Mouse (Mus musculus): ENCODE results near the gene Tsx. TPM values are rescaled to one million over a fixed set of nuclear protein-coding genes. Genes with fewer than 3 reads are reported as not detected.
A peak's percentile ranks its signal among the peaks of the same experiment; 100 is the strongest.
"Not testable (repeated sequence)": the region's sequence is repeated elsewhere in the genome, so short reads cannot be mapped to it uniquely, and the experiment has no call there.

Tsx gene
- total and polyA plus RNA-seq, 2 experiments from 2014 or later, result 0.43 TPM; not detected in 1

GRCm38 (mm10) chrX:103440803-103441202 is 26.5 kb downstream of the Tsx start:
- Histone ChIP-seq H3K9me3 (ENCODE audit: low read length) (no peaks in the 10 kb centered on the region), H3K4me1 (ENCODE audit: insufficient read depth, low read length) (no peaks in the 10 kb centered on the region), H3K27ac (no peak overlapping the region), H3K4me3 (ENCODE audit: low read length) (no peak overlapping the region), H3K36me3 (ENCODE audit: insufficient read depth, low read length) (no peaks in the 10 kb centered on the region), H3K4me2 (ENCODE audit: low read depth, low read length) (no peak overlapping the region), H3K27me3 (ENCODE audit: insufficient read depth, low read length) (peaks cover 3% of the 10 kb centered on the region; the same call in 1 of the 2 replicates), H3K9ac (replicated peaks; ENCODE audit: low read length) (no peak overlapping the region)
- peak; percentile 83 for DNase-seq (ENCODE audit: low spot score)
- ATAC-seq, result no peak
- WGBS, result 8% methylated on average over 1 of the region's 1 CpGs
- TF ChIP-seq CTCF (IDR thresholded peaks at IDR 0.05; ENCODE audit: low read depth), result peak; percentile 73

- H3K4me1 ChIP-seq (ENCODE audit: insufficient read depth, low read length), result no peaks in the 10 kb centered on the region; the same call in 1 of the 2 replicates
- H3K4me3 ChIP-seq (ENCODE audit: low read length), result no peak overlapping the region
- ATAC-seq (no peak), DNase-seq (ENCODE audit: low spot score) (peak; percentile 67)
- WGBS, result 32% methylated on average over 7 of the region's 7 CpGs
- H3K4me2 ChIP-seq (ENCODE audit: low read depth, low read length), result no peak overlapping the region
- TF ChIP-seq CTCF (IDR thresholded peaks at IDR 0.05; ENCODE audit: low read depth), result peak; percentile 65
- no peak overlapping the region for H3K27ac ChIP-seq
- peaks cover 13% of the 10 kb centered on the region; the same call in 1 of the 2 replicates for H3K27me3 ChIP-seq (ENCODE audit: insufficient read depth, low read length)
- no peaks in the 10 kb centered on the region for H3K36me3 ChIP-seq (ENCODE audit: insufficient read depth, low read length)
- no peak overlapping the region for H3K9ac ChIP-seq (replicated peaks; ENCODE audit: low read length)
- no peaks in the 10 kb centered on the region for H3K9me3 ChIP-seq (ENCODE audit: low read length)
Observed at GRCm38 (mm10) chrX:103443755-103444154, 29.5 kb downstream of the Tsx start.

GRCm38 (mm10) chrX:103447539-103448169 is 33.4 kb downstream of the Tsx start:
- TF ChIP-seq CTCF (IDR thresholded peaks at IDR 0.05; ENCODE audit: low read depth), result no peak
- H3K9me3 ChIP-seq (ENCODE audit: low read length), result no peaks in the 10 kb centered on the region
- H3K27me3 ChIP-seq (ENCODE audit: insufficient read depth, low read length), result peaks cover 16% of the 10 kb centered on the region; the same call in 1 of the 2 replicates
- ATAC-seq, result peak; percentile 59; the same call in 1 of the 2 replicates
- H3K4me2 ChIP-seq (ENCODE audit: low read depth, low read length), result peak overlapping the region; percentile 66
- peak; percentile 2 for DNase-seq (ENCODE audit: low spot score)
- no peak overlapping the region for H3K27ac ChIP-seq
- 12% methylated on average over 34 of the region's 34 CpGs for WGBS
- H3K4me3 ChIP-seq (ENCODE audit: low read length), result peak overlapping the region; percentile 43
- 0 out of 2 replicates have a peak overlapping the region, but pooled peaks have one; percentile 19 for H3K9ac ChIP-seq (replicated peaks; ENCODE audit: low read length)
- H3K4me1 ChIP-seq (ENCODE audit: insufficient read depth, low read length), result no peaks in the 10 kb centered on the region; the same call in 1 of the 2 replicates
- H3K36me3 ChIP-seq (ENCODE audit: insufficient read depth, low read length), result no peaks in the 10 kb centered on the region

DNA sequence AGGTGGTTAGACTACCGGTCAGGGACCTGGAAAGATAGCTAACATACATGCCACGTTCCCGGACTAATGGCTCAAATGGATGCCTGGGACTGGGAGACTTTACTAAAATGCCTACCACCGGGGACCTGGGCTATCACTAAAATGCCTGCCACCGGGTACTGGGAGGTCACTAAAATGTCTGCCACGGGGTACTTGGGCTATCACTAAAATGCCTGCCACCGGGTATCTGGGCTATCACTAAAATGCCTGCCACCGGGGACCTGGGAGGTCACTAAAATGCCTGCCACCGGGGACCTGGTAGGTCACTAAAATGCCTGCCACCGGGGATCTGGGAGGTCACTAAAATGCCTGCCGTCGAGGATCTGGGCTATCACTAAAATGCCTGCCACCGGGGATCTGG is 34.2 kb downstream of the Tsx start:
- not testable (repeated sequence) for DNase-seq (ENCODE audit: low spot score); H3K36me3 ChIP-seq (ENCODE audit: insufficient read depth, low read length); H3K27ac ChIP-seq; H3K9me3 ChIP-seq (ENCODE audit: low read length); H3K9ac ChIP-seq (replicated peaks; ENCODE audit: low read length); ATAC-seq; H3K4me1 ChIP-seq (ENCODE audit: insufficient read depth, low read length)
- Histone ChIP-seq H3K27me3 (ENCODE audit: insufficient read depth, low read length) (peaks cover 16% of the 10 kb centered on the region; the same call in 1 of the 2 replicates), H3K4me3 (ENCODE audit: low read length) (peak overlapping the region; percentile 43), H3K4me2 (ENCODE audit: low read depth, low read length) (peak overlapping the region; percentile 66)
- 64% methylated on average over 11 of the region's 13 CpGs for WGBS

- H3K36me3 ChIP-seq (ENCODE audit: insufficient read depth, low read length); H3K9me3 ChIP-seq (ENCODE audit: low read length); ATAC-seq; H3K9ac ChIP-seq (replicated peaks; ENCODE audit: low read length); H3K4me1 ChIP-seq (ENCODE audit: insufficient read depth, low read length); H3K4me3 ChIP-seq (ENCODE audit: low read length); H3K27ac ChIP-seq; DNase-seq (ENCODE audit: low spot score); H3K4me2 ChIP-seq (ENCODE audit: low read depth, low read length): not testable (repeated sequence)
- H3K27me3 ChIP-seq (ENCODE audit: insufficient read depth, low read length), result peaks cover 16% of the 10 kb centered on the region; the same call in 1 of the 2 replicates
- WGBS, result 68% methylated on average over 19 of the region's 27 CpGs
Observed at GRCm38 (mm10) chrX:103448943-103449722, 34.9 kb downstream of the Tsx start.

DNA sequence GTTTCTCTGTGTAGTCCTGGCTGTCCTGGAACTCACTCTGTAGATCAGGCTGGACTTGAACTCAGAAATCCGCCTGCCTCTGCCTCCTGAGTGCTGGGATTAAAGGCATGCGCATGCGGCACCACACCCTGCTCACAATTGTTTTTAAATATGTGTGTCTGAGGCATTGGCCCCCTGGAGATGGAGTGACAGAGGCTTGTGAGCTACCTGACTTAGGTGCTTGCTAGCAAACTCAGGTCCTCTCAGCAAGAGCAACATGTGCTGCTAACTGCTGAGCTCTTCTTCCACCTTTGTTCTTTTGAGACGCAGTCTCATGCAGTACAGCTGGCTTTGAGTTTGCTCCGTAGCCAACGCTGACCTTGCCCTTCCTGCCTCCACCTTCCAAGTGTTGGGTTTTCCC is 38.5 kb downstream of the Tsx start:
- no peak for DNase-seq (ENCODE audit: low spot score)
- H3K27me3 ChIP-seq (ENCODE audit: insufficient read depth, low read length), result peaks cover 5% of the 10 kb centered on the region; the same call in 1 of the 2 replicates
- TF ChIP-seq CTCF (IDR thresholded peaks at IDR 0.05; ENCODE audit: low read depth), result no peak
- no peak overlapping the region for H3K4me2 ChIP-seq (ENCODE audit: low read depth, low read length)
- H3K36me3 ChIP-seq (ENCODE audit: insufficient read depth, low read length), result no peaks in the 10 kb centered on the region
- H3K9ac ChIP-seq (replicated peaks; ENCODE audit: low read length), result no peak overlapping the region
- no peaks in the 10 kb centered on the region for H3K4me1 ChIP-seq (ENCODE audit: insufficient read depth, low read length)
- H3K4me3 ChIP-seq (ENCODE audit: low read length), result no peak overlapping the region
- no peak for ATAC-seq
- no peak overlapping the region for H3K27ac ChIP-seq
- no peaks in the 10 kb centered on the region for H3K9me3 ChIP-seq (ENCODE audit: low read length)
- 73% methylated on average over 6 of the region's 6 CpGs for WGBS

Measured in hindbrain, postnatal 0 days (tissue).